Mouse (Mus musculus) monocyte, adult 5-6 weeks (primary cell): Measurements from ENCODE around the gene Tfeb. TPM values are rescaled to one million over a fixed set of nuclear protein-coding genes. Genes with fewer than 3 reads are reported as not detected.

Experiments
- ATAC-seq: fragments of 153-309, 156-312 bp; replicated peaks from 2 replicates; pipeline ENCODE4 v1.8.0; 2017; ENCODE audit warnings: mild to moderate bottlenecking; ENCODE audit not compliant: low TSS enrichment, insufficient number of reproducible peaks, severe bottlenecking, poor library complexity, low FRiP score
- total RNA-seq: library from RNA; stranded (forward); fragments of 200-1000, 200-491, 200-594 nt; gene quantifications from 3 replicates; pipeline ENCODE4 v1.2.3, GENCODE M21; 2017

Tfeb gene
- total RNA-seq, 1 experiment from 2014 or later = 91.9 TPM

GRCm38 (mm10) chr17:47708972-47709371 lies 27.9 kb upstream of the Tfeb start:
- no peak for ATAC-seq

DNA sequence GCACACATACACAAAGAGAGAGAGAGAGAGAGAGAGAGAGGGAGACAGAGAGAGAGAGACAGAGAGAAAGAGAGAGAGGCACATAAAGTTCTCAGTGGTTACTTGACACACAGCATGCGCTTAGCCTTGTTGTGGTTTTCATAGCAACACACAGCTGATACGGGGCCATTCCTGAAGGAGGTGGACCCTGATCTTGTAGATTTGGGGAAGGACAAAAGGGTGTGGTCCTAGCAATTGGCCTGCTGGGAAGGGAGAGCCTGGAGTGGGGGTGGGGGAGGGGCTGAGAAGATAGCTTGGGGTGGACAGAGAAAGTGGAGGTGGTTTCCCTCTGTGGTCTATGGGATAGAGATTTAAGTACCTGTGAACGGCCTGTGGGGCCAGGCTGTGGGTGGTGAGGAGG lies 26.8 kb upstream of the Tfeb start:
- no peak for ATAC-seq

GRCm38 (mm10) chr17:47711883-47712282 lies 24.9 kb upstream of the Tfeb start:
- no peak for ATAC-seq

GRCm38 (mm10) chr17:47712889-47713571 lies 23.8 kb upstream of the Tfeb start:
- no peak for ATAC-seq

- no peak for ATAC-seq
Measured at GRCm38 (mm10) chr17:47715037-47715436, 21.8 kb upstream of the Tfeb start.

DNA sequence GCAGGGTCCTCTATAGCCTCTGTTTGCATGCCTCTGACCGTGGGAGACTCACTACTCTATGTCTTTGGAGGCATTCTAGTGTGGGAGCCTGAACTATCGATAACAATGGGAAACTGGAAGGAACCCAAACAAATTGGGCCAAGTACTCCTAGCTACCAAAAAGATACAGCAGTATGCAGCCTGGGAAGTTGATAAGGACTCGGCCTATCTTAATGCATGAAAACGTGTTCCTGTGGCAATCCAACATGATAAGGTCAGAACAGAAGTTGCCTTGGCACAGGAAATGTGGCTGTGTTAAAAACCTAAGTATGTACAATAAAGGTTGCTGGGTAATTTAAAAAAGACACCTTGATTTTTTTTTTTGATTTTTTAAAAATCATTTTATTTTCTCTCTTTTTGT lies 15.6 kb upstream of the Tfeb start:
- no peak for ATAC-seq

- no peak for ATAC-seq
Measured at GRCm38 (mm10) chr17:47726566-47726965, 10.3 kb upstream of the Tfeb start, which contains the start of gene Pgc. Gene Pgc, plus strand, starts transcription at chr17:47726842.

- ATAC-seq = no peak
Measured at GRCm38 (mm10) chr17:47730633-47731575, 5.9 kb upstream of the Tfeb start.

DNA sequence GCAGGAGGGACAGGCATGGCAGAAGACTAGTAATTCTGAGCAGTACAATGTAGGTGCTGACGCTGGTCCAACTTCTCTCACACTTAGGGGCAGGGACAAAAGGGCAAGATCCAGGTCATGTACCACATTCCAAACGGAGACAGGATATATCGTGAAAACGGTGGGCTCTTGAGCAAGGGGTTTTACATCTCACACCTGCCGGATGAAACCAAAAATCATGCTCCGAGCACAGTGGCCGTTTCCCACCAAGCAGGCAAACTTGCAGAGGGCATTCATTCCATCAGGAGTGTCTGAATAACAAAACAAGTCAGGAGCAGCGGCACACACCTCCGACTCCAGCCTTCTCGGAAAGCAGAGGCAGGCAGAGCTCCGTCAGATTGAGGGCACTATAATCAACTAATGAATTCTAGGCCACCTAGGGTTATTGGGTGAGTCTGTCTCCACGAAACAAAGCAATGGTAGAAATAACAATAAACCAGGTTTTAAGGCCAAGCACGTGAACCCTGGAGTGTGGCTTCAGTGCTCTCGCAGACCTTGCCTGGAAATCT lies 1.2 kb upstream of the Tfeb start:
- ATAC-seq = no peak

DNA sequence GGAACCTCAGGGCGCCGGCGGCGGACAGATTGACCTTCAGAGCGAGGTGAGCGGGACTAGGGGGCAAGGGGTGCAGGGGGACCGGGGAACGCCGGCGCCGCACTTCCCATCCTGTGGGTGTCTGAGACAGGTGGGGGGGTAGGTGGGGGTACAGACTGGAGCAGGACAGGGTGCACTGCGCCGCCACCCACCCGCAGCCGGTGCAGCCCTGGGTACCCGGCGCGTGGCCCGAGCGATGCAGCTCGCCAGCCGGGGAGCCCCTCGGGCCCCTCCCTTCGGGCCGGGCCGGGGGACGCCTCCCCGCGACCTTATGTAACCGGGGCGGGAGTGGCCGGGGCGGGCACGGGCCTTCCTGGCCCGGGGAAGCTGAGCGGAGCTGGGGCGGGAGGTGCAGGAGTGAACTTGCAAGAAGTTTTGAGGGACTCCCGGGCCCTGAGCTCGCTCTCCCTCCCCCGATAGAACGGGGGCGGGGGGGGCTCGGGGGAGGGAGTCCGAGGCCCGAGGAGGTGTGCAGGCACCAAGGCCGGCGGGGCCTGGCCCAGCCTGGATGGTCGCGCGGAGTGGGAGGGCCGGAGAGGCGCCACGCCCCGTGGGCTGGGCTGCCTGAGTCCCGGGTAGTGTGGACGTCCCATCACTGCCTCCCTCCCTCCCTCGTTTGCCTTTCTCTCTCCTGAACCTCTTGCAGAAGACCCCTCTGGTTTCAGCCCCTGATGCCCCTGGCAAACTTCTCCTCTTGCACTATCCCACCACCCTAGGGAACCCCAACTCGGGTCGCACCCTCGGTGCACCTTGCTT lies 638 bp downstream of the Tfeb start:
- ATAC-seq = peak; percentile 59

DNA sequence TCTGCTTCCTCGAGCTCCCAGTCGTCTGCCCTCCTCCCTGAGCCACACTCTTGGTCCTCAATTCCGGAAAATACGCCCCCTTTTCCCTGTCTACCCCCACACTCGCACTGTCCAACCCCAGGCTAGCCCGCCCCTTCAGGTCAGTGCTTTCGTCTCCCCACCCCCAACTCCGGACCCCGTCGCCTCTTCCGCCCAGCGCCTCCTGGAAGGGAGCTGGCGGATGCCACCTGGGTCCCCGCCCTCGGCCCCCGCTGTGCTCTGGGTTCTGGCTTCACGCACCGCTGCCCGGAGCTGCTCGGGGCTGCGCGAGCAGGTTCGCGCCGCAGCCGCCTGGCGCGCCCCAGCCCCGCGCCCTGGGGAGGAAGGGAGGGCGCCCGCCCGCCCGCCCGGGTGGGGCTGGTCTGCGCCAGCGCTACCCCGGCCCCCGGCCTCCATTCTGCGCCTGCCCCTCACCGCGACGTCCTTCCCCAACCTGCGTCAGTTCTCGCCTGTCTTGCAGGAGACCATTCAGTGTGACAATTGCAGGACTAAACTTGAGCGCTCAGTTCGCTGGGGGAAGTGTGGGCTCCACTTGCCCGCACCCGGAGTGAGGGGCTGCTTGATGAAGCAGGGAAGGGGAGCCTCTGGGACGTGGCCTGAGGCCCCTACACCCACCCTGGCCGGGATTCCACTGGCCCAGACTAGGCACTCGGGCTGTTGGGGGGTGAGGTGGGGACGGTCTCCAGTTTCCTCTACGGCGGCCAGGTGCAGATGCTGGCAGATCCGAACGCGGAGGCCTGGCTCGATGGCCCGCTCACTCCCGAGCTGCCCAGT lies 1.4 kb downstream of the Tfeb start:
- ATAC-seq = peak; percentile 5; the same call in 1 of the 2 replicates

GRCm38 (mm10) chr17:47738879-47739798 lies 2.3 kb downstream of the Tfeb start:
- 0 out of 2 replicates have a peak, but pooled peaks have one; percentile 6 for ATAC-seq

- ATAC-seq = no peak
Measured at GRCm38 (mm10) chr17:47740186-47740585, 3.4 kb downstream of the Tfeb start.

DNA sequence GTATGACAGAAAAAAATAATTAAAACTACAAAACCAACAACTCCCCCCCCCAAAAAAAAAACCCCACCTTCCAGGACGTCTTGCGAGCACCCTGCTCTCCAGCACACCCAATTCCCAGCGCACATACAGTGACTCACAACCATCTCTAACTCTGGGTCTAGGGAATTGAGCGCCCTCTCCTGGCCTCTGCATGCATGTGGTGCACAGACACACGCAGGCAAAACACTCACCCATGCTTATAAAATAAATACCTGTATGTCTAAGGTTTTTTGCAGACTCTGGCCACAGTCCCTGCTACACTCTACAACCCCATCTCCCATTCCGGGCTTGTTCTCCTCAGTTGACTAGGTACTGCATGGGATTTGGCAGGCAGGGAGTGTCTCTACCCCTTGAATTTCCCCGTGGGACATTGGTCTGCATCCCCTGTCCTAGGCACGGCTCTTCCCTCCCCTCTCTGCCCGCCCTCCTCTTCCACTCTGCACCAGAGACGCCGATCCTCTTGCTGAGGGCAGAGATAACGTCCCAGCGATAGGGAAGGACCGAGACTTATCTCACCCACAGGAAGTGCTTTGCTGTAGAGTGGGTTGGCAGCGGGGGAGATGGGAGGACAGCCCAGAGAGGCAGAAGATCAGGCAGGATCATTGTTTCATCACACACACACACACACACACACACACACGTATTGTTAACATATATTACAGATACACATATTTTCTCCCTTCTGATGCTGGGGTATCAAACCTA lies 6.3 kb downstream of the Tfeb start:
- no peak for ATAC-seq

DNA sequence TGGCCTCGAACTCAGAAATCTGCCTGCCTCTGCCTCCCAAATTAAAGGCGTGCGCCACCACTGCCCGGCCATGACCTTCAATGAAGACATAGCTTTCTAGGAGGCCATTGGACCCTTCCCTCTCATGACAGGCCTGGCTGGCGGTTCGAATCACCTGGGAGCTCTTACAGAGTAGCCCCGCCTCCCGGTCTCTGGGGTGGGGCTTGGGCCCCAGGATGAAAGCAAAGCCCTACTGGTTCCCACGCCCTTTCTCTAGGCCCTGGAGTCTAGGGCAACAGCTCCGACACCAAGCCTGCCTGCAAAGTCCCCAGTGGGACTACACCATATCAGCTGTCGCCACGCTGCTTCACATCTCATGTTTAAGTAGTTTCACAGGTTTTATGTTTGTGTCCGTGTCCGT lies 7.3 kb downstream of the Tfeb start:
- ATAC-seq = no peak

GRCm38 (mm10) chr17:47744746-47745368 lies 8.0 kb downstream of the Tfeb start:
- ATAC-seq = no peak
